Mouse (Mus musculus): ENCODE results near the gene Tcea2.

- TF ChIP-seq CTCF (IDR thresholded peaks at IDR 0.05; ENCODE audit: borderline replicate concordance, insufficient read depth, low read depth, low read length) (no peak), POLR2A (IDR thresholded peaks at IDR 0.05; ENCODE audit: borderline replicate concordance, insufficient read depth, low read length) (no peak)
Observed at GRCm38 (mm10) chr2:181658930-181659555, 21.1 kb upstream of the Tcea2 start.
